Mouse (Mus musculus) megakaryocyte, embryonic 14.5 days (primary cell): ENCODE data around the gene Zfp296.

Experiments
- FLI1 ChIP-seq: IDR thresholded peaks from 2 replicates; pipeline ENCODE4 v1.6.1; 2012; ENCODE audit warnings: low read length, inconsistent platforms, mixed read lengths
- GATA1 ChIP-seq: IDR thresholded peaks from 3 replicates; pipeline ENCODE4 v1.6.1; 2012; ENCODE audit warnings: mixed read lengths, low read length, inconsistent platforms, borderline replicate concordance

- no peak for TF ChIP-seq GATA1
- TF ChIP-seq FLI1 = no peak
These were observed 15.1 kb upstream of the Zfp296 start for GRCm38 (mm10) chr7:19561765-19562642.
